Mouse (Mus musculus) bone marrow macrophage, adult 2 months (primary cell): Measurements from ENCODE around the gene Crip1. TPM values are rescaled to one million over a fixed set of nuclear protein-coding genes. Genes with fewer than 3 reads are reported as not detected.

Experiments used
- H3K27ac ChIP-seq: 2 replicates; pipeline ENCODE4 v1.5.1; 2012; ENCODE audit warnings: low read depth, low read length; ENCODE audit not compliant: insufficient read depth
- H3K4me1 ChIP-seq: 2 replicates; pipeline ENCODE4 v1.6.1; 2012; ENCODE audit warnings: low read length; ENCODE audit not compliant: control insufficient read depth, insufficient read depth
- H3K4me3 ChIP-seq: 2 replicates; pipeline ENCODE4 v1.5.1; 2012; ENCODE audit warnings: mild to moderate bottlenecking, low read length, moderate library complexity; ENCODE audit not compliant: insufficient read depth
- CTCF ChIP-seq: IDR thresholded peaks from 2 replicates; pipeline ENCODE4 v1.5.1; 2012; ENCODE audit warnings: low read depth, mild to moderate bottlenecking, low read length, moderate library complexity
- POLR2A ChIP-seq: IDR thresholded peaks from 2 replicates; pipeline ENCODE4 v1.6.1; 2012; ENCODE audit warnings: mild to moderate bottlenecking, low read depth, low read length, borderline replicate concordance
- polyA plus RNA-seq: library from polyadenylated mRNA; stranded (reverse); fragments of >200 nt; gene quantifications from 2 replicates; pipeline ENCODE4 v1.2.4, GENCODE M21; 2012; ENCODE audit not compliant: missing spikeins, insufficient read depth, insufficient read length

Gene Crip1
- polyA plus RNA-seq, 1 experiment = 582 TPM

DNA sequence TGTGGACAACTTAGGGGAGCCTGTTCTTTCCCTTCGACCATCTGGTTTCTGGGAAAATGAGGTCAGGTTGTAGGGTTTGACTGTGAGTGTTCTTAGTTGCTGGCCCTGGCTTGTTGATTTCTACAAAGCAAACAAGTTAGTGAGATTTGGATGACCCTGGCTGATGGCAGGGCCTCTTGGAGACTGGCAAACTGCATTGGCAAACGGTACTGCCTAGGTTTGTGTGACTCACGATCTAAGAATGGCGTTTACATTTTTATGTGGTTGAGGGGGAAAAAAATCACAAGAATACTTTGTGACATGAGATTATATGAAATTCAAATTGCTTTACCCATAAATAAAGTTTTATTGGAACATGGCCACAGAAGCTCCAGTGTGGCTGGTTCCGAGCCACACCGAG is 39.7 kb upstream of the Crip1 start:
- Histone ChIP-seq H3K27ac (no peak overlapping the region), H3K4me3 (no peak overlapping the region), H3K4me1 (peaks cover 5% of the 10 kb centered on the region; the same call in 1 of the 2 replicates)
- TF ChIP-seq POLR2A (no peak), CTCF (no peak)

DNA sequence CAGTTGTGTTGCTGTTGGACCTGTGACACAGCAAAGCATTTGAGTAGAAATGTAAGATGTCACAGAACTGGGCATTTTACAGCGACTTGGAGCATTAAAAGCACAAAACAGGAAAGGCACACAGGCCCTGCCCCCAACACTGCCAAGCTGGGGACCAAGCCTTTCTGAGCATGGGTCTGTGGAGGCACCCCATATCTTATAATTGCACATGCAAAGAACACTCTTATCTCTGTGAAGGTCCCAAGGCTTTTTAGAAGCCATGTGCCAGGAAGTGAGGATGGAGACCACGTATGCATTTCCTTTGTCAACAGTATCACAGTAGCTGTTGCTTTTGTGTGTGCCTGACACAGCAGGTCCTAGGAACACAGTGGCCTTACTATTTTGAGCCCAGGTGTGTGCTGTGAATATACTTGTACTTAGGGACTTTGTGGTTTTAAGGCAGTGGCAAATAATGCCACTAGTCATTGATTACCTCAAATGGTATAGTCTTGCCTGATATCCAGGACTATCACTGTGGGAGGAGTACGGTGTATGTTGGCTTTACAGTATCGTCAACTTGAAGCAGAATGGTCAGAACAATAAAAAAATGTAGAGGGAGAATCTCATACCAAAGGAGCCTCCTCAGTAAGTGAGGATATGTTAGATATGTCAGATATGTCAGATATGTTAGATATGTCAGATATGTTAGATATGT is 38.5 kb upstream of the Crip1 start:
- no peak overlapping the region for H3K27ac ChIP-seq
- TF ChIP-seq POLR2A (no peak), CTCF (no peak)
- peaks cover 2% of the 10 kb centered on the region; the same call in 1 of the 2 replicates for H3K4me1 ChIP-seq
- no peak overlapping the region for H3K4me3 ChIP-seq

DNA sequence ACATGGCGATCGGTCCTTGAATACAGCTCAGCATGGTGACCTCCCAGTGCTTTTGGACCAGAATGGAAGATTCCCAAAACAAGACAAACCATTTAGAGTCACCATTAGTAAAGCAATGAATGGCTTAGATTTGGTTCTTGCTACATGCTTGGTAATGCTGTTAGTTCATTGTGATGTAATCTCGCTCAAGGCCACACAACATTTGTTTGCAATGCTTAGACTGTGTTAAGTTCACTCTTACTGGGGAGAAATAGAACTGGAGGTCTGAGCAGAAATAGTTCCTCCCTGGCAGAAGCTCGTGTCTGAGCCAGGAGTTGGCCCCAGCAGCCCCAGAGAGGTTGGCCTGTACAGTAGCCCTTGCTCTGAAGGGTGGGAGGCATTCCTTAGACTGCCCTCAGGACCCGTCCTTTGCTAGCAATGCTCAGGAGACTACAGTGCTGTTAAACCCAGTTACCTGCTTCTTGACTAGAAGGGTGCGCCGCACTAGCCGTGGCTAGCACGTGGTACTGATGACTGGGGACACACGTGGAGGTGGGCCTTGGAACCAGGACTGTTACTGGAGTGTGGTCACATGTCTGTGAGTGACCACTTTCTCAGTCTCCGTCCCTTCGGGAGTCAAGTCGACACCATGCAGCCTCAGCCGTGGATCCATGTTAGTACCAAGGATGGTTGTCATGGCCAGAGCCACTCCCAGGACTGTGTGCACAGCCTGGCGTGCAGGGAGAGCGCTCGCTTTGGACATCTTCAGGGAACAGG is 37.4 kb upstream of the Crip1 start:
- no peak for TF ChIP-seq POLR2A
- no peak for TF ChIP-seq CTCF
- no peak overlapping the region for H3K4me3 ChIP-seq
- H3K27ac ChIP-seq = no peak overlapping the region
- H3K4me1 ChIP-seq = peaks cover 2% of the 10 kb centered on the region; the same call in 1 of the 2 replicates

DNA sequence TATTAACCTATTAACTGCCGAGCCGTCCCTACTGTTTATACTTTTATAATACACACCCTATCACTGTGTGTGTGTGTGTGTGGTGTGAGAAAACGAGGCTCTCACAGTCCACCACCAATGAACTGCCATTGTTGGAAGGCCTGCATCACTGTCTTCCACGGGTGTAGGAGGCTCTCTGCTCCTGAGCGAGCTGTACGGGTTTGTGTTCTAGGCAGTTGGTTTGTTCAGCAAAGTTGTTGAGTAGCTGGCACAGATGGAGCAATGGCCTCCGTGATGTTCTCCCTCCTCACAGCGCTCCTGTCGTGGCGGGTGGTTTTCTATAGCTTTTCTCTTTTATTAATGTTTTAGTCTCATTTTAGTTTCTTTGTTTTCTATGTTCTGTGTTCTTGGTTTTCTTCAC is 36.3 kb upstream of the Crip1 start:
- H3K27ac ChIP-seq = no peak overlapping the region
- peaks cover 2% of the 10 kb centered on the region; the same call in 1 of the 2 replicates for H3K4me1 ChIP-seq
- TF ChIP-seq CTCF (no peak), POLR2A (no peak)
- H3K4me3 ChIP-seq = no peak overlapping the region

DNA sequence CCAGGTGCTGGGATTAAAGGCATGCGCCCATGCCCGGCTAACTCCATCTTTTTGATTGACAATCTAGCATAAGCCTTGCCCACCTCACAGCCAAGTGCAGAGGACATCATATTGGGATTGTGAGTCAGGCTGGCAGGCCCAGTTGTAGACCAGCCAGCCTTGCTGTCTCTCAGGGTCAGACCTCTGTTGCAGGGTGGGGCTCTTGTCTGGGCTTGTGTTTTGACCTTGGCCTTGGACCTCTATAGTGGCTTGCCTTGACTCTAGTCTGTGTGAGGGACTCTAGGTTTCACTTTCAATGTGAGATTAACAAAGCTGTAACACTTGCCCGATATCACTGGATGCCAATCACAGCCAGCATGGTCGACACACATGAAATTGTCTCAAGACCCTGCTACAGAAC is 32.0 kb upstream of the Crip1 start:
- Histone ChIP-seq H3K4me3 (no peak overlapping the region), H3K27ac (no peak overlapping the region), H3K4me1 (no peaks in the 10 kb centered on the region)
- TF ChIP-seq CTCF (no peak), POLR2A (no peak)

DNA sequence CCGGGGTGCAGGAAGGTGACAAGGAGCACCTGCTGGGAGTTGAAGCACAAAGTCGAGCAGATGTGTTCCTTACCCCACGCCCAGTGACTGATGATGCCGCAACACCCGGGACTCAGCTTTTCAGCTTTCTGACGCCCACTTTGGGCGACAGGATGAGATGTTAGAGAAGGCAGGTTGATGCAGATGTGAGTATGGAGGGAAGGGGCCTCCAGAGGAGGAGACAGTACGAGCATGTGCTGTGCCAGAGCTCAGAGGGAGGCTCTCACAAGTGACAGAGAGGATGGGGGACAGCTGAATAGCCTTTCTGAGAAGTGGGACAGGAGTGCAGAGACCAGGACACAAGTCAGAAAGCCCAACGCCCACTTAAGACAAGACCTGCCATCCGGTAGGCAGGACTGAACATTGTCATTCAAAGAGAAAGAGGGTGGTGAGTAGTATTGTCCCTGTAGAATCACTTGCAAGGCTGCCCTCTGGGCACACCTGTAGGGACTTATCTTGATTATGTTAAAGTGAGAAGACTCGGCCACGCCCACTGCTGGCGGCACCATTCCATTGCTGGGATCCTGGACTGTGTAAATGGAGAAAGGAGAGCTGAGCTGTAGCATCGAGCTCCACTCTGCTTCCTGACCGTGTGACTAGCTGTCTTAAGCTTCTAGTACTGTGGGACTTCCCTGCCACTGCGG is 31.1 kb upstream of the Crip1 start:
- TF ChIP-seq CTCF (no peak), POLR2A (no peak)
- no peak overlapping the region for H3K27ac ChIP-seq
- no peak overlapping the region for H3K4me3 ChIP-seq
- H3K4me1 ChIP-seq = no peaks in the 10 kb centered on the region

DNA sequence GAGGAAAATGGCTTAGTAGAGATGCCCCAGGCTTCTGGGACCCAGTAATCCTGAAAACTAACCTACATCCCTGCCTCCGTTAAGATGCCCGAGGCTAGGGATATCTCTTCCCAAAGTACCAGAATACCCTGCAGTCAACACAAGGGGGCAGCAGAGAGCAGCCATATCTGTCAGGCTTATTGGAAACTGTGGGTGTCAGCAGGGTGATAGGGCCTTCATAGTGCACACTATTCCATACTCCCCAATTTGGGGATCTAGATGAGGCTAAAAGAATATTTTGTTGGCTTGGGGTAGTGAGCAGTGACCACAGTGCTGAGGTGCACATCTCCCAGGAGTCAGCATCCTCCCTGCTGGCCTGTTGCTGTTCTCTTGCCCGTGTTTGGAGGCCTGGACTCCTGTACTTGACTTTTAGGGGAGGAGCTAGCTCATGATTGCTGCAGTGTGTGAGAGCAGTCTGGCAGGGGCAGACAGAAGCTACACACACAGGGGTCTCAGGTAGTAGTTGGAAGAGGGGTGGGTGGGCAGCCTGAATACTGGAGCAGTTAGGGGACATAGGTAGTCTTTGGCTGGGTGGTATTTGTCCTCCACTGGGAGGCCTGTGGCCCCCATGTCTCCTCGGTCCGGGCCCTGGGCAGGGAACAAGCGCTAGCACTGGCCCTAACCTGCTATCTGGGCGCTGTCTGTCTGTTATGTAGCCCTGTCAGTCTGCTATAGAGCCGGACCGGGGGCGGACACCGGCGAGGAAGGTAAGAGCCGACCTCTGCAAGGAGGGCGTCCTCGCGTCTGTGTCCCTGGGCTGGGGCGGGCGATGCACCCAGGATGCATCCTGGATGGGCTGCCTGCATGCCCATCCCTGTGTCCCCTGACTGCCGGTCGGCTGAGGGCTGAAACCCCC is 26.4 kb upstream of the Crip1 start:
- Histone ChIP-seq H3K4me1 (peaks cover 8% of the 10 kb centered on the region), H3K4me3 (no peak overlapping the region), H3K27ac (no peak overlapping the region)
- TF ChIP-seq POLR2A (no peak), CTCF (peak; percentile 64; the same call in 1 of the 2 replicates)

DNA sequence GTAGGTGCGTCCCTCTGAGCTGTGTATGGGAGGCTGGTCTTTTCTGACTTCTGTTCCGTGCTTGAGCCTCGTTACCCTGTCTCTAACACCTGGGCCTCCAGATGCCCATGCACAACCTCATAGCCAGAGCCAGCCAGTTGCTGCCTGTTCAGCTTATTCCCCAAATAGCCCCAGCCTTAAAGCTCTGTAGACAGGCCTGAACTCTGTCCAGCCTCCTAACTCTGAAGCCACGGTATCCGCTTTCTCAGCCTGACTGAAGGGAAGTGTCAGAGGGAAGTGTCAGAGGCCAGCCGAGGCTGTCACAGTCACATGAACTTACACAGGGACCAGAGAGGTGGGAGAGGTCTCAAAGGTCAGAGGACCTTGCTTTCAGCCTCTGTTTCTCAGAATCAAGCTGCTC is 21.4 kb upstream of the Crip1 start:
- Histone ChIP-seq H3K4me1 (peaks cover 16% of the 10 kb centered on the region), H3K27ac (peak overlapping the region; percentile 75), H3K4me3 (no peak overlapping the region)
- no peak for TF ChIP-seq POLR2A
- no peak for TF ChIP-seq CTCF

DNA sequence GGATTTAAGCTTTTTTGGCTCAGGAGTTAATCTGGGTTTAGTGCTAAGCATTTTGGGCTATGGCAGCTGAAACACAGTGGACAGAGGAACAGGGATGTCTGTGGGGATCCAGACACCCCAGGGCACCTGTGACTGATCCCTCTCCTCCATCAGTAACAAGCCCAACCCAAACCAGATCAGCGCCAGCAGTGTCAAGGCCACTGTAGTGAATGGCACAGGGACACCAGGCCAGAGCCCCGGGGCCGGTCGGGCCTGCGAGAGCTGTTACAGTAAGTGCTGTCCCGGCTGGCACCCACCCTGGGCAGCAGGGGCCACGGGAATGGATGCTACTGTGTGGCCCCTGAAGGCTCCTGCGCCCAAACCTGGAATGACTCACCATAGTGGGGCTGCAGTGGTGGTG is 15.4 kb upstream of the Crip1 start:
- no peak overlapping the region for H3K27ac ChIP-seq
- no peaks in the 10 kb centered on the region for H3K4me1 ChIP-seq
- TF ChIP-seq POLR2A = no peak
- no peak for TF ChIP-seq CTCF
- no peak overlapping the region for H3K4me3 ChIP-seq
